Mouse (Mus musculus) lung, postnatal 14 days (tissue): ENCODE measurements around the gene Cmtm7.
"Not testable (repeated sequence)": the region's sequence is repeated elsewhere in the genome, so short reads cannot be mapped to it uniquely, and the experiment has no call there.

Experiments used
- DNase-seq: peaks from one replicate; pipeline ENCODE4 v3.0.0; 2021

The Cmtm7 gene

DNA sequence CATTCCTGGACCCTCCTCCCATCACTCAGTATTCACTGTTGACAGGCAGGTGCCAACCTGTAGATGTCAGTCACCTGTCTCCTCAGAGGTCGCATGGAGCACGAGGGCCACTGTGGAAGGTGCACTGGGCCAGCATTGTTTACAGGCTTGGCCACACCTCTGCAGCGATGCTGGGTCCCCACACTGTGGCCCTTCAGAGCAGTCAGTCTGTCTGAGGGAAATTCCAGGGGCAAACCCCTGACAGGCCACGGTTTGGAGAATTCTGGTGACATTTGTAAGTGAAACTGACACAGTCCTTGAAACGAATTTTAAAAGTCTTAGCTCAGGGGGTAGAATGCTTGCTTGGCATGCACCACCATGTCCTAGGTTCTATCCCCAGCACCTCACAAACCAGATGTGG, 21.3 kb downstream of the Cmtm7 start:
- DNase-seq = no peak

DNA sequence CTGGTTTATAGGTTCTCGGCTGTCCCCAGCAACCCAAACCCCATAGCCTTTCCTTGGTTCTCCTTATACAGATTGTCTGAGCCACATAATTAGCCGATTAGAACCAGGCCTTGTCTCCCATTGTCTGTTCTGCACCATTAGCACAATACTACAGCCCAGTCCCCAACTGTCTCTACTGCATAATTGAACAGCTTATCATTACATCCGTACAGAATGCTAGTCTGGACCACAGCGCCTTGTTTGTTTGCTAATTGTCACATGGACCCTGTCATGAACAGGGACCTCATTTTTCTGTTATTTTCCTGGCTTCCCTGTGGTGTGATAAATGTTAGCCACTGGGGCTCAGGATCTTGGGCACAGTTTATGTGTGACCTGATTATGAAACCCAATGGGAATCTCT, 21.8 kb downstream of the Cmtm7 start:
- DNase-seq = no peak

DNA sequence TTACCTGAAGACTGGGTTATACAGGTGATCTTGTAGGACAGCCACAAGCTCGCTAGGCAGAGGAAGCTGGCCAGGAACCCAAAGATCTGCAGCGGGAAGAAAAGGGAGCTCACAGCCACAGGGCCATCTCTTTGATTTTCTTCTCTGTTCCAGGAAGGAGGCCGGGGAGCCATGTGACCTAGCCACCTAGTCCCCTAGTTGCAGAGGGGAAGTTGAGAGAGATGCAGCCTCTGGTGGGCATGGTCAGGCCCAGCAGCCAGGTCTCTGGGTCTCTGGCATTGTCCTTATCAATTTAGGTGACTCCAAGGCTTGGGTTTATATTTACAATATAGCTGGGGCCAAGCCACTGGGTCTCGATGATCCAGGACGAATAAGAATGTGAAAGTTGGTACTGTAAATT, 22.9 kb downstream of the Cmtm7 start:
- no peak for DNase-seq

DNA sequence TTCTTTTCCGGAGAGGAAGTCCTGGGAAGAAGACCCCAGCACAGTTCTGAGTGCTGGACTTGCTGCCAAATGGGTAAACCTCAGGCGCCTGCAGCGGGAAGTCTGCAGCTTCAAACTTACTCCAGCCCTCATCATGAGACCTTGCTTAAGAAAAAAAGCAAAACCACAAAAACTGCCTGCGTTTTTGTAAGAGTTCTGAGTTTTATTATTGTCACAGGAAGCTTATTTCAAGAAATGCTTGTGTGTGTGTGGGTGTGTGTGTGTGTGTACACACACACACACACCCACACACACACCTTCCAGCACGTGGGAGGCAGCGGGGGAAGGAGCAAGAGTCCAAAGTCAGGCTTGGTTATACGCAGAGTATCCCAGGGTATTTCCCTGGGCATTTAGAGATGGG, 23.4 kb downstream of the Cmtm7 start:
- DNase-seq = no peak

DNA sequence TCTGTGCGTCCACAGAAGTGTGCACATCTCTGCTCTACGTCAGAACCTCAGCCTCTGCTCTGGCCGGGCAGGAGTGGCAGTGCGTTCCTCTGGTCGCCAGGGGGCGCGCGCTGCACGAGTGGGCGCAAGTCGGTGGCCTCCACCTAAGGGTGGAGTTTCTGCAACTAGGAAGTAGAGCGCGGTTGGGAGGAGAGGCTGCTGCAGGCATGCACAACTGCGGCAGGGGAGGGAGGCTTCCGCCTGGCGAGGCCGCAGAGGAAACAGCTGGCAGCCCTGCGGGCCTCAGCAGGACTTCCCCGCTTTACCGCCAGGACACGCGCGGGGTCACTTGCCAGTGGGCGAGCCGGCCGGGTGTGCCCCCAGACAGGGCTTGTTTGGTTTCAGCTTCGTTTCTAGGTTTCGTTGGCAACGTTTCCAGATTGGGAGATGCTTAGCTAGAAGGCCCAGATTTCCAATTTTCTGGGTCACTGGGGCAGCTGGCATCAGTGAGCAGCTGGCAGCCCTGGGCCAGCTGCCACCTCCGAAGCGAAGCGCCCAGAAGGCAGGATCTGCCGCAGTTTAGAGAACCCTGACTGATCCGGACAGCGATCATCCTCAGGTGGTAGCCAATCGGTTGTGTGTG, 28.7 kb downstream of the Cmtm7 start:
- DNase-seq = peak; percentile 96

DNA sequence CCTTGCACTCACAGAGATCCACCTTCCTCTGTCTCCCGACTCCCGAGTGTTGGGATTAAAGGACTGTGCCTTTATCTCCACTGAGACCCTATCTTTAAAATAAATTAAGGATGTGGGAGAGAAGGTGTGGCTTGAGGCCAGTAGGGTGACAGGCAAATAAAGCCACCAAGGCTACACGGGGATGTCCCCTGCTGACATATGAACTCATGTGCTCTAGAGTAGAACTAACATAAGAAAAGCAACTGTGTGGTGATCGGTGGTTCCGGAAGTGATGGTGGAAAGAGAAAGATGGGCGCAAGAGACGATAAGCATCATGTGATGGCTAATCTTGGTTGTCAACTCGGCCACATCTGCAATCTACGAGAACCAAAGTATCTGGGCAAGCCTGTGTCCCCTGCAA, 29.3 kb downstream of the Cmtm7 start:
- DNase-seq = no peak

DNA sequence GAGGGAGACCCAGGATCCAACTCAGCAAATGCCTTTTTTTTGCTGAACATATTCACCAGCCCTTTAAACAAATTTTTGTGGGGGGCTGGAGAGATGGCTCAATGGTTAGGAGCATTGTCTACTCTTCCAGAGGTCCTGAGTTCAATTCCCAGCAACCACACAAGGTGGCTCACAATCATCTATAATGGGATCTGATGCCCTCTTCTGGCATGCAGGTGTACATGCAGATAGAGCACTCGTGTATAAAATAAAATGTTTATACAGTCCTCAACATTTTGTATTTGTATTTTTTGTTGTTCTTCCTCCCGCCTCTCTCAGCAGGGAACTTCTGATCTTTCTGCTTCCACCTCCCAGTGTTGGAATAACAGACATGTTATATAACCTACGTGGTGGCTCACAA, 30.1 kb downstream of the Cmtm7 start:
- DNase-seq = no peak

DNA sequence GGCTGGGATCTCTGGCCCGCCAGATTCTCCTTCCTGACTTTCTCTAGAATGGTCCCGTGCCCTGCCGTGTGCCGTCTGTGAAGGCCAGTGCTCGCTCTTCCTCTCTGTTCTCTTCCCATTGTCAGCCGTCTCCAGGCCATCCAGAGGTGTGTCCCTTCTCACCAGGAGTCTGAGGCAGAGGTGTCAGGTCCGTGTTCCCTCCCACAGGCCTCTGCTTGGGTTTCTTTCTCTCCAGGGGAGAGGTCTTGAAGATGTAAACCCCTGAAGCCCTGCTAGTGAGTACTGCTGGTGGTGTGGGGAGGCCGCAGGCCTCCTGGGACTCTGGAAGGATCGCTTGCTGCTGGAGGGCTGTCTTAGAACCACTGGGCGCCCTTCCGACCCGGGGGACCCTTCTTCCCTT, 34.2 kb downstream of the Cmtm7 start:
- DNase-seq = no peak

DNA sequence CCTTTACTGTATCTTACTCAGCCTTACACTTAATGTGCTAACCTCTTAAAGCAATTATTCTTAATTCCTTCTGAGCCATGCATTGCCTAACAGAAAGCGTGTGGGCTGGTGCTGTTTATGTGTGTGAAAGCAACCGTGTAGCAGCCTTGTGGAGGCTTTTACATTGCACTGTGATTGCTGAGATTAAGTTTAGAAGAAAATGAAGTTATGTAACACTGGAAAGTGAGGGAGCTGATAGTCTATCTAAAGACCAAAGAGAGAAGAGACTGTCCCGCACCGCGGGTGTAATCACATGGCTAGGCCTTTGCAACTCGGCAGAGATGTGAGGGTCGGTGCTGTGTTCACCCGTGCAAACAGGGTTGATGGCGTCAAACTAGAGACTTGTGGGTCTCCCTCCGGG, 34.6 kb downstream of the Cmtm7 start:
- no peak for DNase-seq

DNA sequence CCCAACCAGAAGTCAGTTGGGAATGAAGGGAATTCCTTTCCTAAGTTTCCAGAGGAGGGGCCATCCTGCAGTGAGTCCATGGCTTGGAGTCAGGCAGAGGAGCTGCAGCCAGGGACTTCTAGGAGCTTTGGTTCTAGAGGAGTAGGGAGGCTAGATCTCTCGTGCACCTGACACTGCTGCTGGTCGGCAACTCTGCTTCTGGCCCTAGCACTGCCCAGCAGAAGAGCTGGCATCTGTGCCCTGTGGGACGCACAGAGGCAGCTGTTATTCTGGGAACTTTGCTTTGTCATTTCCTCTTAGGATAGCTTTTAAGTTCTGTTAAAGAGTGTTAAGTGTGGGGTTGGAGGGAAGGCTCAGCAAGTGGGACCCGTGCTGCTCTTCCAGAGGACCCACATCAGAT, 36.0 kb downstream of the Cmtm7 start:
- no peak for DNase-seq

DNA sequence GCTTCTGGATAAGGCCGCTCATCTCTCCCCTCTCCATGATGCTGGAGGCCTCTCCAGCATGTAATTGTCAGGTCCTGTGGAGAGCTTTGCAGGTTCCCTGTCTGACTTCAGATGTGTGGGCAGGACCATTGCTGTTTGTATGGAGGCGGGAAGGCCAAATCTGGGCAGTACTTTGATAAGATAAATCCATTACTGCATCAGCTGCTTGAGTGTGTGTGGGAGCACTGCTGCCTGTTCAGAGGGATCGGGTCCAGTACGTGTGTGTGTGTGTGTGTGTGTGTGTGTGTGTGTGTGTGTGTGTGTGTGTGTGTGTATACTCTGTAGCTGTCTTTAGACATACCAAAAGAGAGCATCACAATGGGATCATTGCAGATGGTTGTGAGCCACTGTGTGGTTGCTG, 36.5 kb downstream of the Cmtm7 start:
- DNase-seq = no peak

DNA sequence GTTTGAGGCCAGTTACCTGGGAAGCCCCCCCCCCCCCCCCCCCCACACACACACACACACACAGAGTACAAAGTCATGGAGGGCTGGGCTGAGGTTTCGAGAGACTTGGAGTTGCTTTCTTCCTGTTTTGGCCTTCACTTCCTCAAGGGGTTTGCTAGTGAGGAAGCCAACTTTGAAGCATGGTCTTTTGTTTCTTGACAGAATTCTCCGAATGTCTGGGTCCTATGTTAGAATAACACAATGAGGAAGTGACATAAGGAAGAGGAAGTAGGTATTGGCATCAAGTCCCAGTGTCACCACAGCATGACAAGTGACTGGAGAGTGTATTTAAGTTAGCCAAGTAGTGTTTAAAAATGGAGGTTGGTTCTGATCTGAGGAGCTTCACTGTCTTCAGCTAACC, 38.9 kb downstream of the Cmtm7 start:
- no peak for DNase-seq

DNA sequence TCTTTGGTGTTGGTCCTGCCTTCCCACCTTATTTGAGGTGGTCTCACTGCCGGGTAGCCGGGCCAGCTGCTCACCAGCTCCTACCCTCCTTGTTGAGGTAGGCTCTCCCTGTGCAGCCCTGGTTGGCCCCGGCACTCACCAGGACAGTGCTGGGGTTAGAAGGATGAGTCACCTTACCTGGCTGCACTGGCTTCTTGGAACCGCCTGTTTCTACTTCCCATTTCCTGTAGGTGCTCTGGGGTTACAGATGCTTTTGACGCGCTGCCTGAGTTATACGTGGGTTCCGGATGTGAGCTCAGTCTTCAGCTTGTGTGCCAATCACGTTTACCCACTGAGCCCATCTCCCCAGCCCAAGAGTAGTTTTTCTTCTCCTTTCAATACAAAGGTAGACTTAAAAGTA, 41.3 kb downstream of the Cmtm7 start:
- no peak for DNase-seq

DNA sequence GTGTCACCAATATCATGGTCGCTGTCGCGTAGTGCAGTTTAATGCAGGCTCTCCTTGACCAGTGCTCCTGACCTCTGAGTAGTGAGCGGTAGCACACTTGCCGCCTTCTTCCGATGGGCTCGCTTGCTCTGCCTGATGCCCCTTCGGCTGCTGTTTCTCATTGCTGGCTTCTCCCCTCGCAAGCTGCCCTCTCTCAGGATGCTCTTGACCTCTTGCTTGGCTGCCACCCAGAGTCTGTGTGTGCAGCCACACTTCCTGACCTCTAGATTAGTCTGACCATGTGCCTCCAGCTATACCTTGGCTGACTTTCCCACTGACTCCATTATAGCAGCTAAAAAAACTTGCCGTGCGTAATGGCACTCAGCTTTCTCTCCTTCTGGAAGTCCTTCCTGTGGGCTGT, 45.2 kb downstream of the Cmtm7 start:
- DNase-seq = peak; percentile 37

DNA sequence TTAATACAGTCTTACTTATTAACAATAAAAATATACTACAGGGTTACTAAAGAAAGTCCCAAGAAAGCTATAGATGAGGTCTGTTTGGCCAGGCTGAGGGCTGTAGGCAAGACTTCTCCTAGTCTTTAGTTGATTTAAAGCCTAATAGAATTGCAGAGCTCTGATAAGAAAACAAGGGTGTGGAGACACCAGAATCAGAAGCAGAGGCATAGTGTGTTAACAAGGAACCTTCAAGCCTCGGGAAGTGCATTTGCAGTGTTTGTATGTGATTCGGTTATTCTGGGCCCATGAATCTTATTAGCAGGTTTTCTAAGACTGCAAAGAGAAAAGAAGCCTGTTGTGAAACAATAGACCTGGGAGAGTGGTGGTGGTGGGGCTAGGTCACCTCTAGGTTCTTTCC, 48.4 kb downstream of the Cmtm7 start:
- DNase-seq = no peak

DNA sequence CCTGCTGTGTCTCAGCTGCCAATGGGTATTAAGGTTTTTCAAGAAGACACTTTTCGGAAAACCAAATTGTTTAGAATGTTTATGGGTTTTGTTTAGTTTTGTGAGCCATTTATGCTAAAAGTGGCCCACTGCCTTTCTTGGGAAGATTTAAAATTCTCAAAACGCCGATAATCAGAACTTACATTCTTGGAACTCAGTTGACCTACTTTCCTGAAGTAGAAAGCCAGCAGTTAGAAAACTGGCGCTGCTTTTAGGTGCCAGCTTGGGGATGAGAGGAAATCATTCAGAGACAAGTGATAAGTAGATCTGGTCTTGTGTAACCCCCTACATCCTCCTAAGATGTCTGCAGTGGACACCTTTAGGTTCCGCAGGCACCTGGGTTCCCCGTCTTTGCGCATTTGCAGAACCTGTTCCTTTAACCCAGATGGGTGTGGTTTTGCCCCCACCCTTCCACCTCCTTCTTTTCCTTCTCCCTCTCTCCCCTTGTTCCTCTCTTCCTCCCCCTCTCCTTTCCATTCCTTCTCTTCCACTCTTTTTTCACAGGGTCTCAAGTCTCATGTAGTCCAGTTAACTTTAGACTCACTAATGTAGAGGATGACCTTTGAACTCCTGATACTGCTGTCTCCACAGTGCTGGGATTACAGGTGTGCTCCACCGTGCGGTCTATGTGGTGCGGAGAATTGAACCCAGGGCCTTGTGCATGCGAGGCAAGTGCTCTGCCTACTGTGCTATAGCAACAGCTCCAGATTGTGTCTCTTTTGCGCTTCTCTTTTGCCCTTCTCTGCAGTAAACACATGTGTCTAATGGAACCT, 49.6 kb downstream of the Cmtm7 start:
- no peak for DNase-seq

DNA sequence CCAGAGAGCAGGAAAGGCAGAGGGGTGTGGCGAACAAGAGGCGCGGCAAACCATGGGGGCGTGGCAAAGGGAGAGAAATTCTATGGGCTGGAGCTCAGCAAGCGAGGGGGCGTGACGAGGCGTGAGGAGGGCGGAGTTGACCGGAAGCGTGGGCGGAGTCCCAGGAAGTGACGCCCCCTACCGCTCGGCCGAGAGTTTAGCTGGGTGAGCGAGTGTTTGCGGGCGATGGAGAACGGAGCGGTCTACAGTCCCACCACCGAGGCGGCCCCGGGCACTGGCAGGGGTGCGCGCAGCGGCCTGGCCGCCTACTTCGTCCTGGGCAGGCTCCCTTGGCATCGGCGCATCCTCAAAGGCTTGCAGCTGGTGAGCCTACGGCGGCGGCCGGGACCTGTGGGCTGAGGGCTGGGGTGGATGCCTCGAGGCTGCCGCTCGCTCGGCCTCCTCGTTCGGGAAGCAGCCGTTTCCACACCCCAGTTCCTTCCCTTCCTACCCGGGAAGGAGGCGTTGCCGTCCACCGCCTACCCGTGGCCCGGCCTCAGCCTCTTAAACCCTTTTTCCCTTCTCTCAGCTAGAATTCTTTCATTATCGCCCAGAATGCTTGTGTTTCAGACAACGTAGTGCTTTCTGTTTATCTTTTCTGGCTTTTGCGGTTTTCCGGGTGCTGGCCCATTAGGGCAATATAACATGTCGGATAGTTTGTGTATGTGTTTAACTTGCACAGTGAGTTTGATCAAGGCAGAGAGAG, 50.5 kb downstream of the Cmtm7 start, which contains the start of gene Cmtm6:
Cmtm6 (plus strand) TSS at position 106 of the 745 bp plus-strand sequence.
- DNase-seq = peak; percentile 99

DNA sequence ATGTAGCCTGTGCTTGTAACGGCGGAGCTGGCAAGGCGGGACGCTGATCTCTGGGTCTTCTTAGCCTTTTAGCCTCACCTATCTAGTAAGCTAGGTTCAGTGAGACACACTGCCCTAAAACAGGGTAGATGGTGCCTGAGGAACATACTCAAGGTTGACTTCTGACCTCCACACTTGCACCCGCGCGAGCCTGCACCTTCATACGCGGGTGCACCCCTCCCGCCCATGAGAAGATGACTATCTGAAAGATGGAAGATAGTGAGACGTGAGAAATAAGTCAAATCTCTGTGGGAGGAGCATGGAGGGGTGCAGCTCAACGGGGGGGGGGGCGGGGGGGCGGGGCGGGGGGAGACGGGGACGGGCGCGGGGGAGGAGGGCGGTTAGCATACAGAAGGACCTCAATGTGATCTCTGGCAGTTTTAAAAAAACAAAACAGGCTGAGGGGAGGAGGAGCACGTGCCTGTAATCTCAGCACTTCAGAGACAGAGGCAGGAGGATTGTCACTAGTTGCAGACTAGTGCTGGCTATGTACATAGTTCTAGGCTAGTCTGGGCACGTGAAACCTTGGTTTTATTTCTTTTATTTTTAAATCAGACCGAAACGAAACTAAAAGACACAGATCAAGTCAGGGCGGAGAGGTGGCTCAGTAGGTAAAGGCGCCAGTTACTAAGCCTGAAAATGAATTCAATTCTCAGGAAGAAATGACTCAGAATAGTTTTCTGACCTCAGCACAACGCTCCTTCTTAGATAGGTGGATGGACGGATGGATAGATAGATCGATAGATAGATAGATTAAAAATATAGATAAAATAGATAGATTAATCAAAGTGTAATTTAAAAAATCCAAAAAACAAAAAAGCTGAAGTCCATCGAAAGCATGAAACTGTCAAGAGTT, 51.5 kb downstream of the Cmtm7 start:
- DNase-seq = no peak

DNA sequence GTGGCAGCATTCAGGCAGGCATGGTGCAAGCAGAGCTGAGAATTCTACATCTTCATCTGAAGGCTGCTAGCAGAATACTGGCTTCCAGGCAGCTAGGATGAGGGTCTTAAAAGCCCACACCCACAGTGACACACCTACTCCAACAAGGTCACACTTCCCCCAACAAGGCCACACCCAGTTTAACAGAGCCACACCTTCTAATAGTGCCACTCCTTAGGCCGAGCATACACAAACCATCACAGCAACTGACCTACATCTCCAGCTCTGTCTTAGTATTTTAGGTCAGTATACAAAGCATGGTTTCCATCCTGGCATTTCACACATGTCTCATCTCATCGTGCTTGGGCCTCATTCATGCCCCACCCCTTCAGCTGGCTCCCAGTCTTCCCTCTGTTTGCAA, 53.2 kb downstream of the Cmtm7 start:
- not testable (repeated sequence) for DNase-seq

DNA sequence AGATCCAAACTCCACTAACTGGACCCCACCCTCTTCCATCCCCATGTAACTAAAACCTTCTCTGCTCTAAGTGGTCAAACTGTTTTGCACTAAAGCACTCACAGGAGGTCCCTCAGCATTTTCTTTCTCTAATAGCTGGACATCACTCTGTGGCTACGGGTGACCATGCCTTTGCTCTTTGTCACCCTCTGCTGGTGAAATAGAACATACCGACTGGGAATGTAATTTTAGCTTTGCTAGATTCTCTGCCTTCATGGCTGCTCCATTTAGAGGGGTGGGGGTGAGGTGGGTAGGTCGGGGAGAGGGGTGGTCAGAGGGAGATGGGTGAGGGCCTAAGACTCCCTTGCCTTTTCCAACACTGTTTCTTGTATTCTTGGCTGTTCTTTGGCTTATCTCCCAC, 54.3 kb downstream of the Cmtm7 start:
- DNase-seq = peak; percentile 64

DNA sequence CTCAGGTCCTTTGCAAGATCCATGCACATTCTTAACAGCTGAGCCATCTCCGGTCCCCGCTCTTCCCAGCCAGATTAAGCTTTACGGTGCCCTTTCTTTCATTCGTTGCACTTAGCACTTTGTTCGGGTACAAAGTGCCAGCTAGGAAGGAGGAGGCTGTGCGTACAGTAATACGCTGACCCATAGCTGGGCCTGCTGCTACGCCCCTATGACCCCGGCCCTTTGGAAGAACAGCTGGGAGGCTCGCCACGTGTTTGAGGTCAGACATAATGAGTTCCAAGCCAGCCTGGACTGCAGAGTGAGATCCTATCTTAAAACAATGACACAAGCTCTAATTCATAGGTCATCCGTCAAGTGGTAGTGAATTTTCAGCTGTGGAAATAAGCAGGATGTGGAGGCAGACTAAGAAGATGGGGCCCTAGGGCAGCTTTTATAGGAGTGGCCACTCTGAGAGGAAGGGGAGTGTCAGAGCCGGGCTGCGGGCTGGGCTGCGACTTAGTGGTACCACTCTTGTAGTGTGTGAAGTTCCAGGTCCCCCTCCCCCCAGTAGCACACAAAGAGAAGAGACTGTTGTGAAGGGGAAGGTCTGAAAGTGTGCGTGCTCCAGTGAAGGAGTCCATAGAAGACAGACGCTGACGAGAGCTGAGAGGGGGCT, 64.9 kb downstream of the Cmtm7 start:
- no peak for DNase-seq

DNA sequence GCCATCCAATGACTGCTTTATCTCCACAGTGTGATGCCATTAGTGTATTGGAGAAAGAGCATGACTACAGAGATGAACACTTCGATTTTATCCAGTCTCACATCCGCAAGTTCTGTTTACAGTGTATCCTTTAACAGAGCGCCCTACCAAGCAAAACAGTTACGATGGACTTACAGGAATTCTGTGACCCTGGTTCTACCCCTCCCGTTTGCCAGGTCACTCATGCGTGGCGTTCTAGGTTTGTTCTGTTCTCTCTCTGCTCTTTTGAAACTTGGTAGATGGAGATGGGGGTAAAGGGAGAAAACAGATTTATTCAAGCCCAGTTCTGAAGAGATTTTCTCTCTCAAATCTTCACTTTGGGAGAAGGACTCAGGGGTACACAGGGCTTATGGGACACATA, 68.2 kb downstream of the Cmtm7 start:
- no peak for DNase-seq
